Mouse (Mus musculus) hindbrain, postnatal 0 days (tissue): ENCODE results near the gene Lpcat2b. TPM values are rescaled to one million over a fixed set of nuclear protein-coding genes. Genes with fewer than 3 reads are reported as not detected.

ENCODE experiments used
- ATAC-seq: fragments of 200-750 bp; cut with Nextera tagmentation; 2 replicates; pipeline ENCODE4 v1.8.0; 2017; ENCODE audit warnings: mild to moderate bottlenecking, moderate TSS enrichment, moderate library complexity
- DNase-seq: peaks from one replicate; pipeline ENCODE4 v3.0.0-alpha.2; 2015; ENCODE audit warnings: low spot score
- H3K27ac ChIP-seq: fragments of 300-500 bp; sonication (generic); 2 replicates; pipeline ENCODE4 v1.5.1; 2014; ENCODE audit warnings: mild to moderate bottlenecking
- H3K27me3 ChIP-seq: fragments of 300-500 bp; sonication (generic); 2 replicates; pipeline ENCODE4 v1.6.1; 2014; ENCODE audit warnings: low read length, mixed read lengths; ENCODE audit not compliant: insufficient read depth
- H3K36me3 ChIP-seq: fragments of 300-500 bp; sonication (generic); 2 replicates; pipeline ENCODE4 v1.6.1; 2014; ENCODE audit warnings: low read length, mixed read lengths; ENCODE audit not compliant: insufficient read depth
- H3K4me1 ChIP-seq: fragments of 300-500 bp; sonication (generic); 2 replicates; pipeline ENCODE4 v1.6.1; 2014; ENCODE audit warnings: antibody characterized with exemption, low read length, mixed read lengths; ENCODE audit not compliant: insufficient read depth
- H3K4me2 ChIP-seq: fragments of 300-500 bp; sonication (generic); 2 replicates; pipeline ENCODE4 v1.6.1; 2014; ENCODE audit warnings: low read depth, mild to moderate bottlenecking, low read length, moderate library complexity, mixed read lengths
- H3K4me3 ChIP-seq: fragments of 300-500 bp; sonication (generic); 2 replicates; pipeline ENCODE4 v1.5.1; 2014; ENCODE audit warnings: low read length
- H3K9ac ChIP-seq: fragments of 300-500 bp; sonication (generic); replicated peaks from 2 replicates; pipeline ENCODE4 v1.6.1; 2014; ENCODE audit warnings: mild to moderate bottlenecking, low read length, moderate library complexity, mixed read lengths
- H3K9me3 ChIP-seq: fragments of 300-500 bp; sonication (generic); 2 replicates; pipeline ENCODE4 v1.6.1; 2016; ENCODE audit warnings: low read length, mixed read lengths
- CTCF ChIP-seq: IDR thresholded peaks from 2 replicates; pipeline ENCODE4 v1.5.1; 2016; ENCODE audit warnings: antibody characterized with exemption, control low read depth, low read depth
- WGBS: fragments of 180-500 bp; shearing (Covaris S2); extraction: QIAGEN DNeasy Blood & Tissue Kit; methylation state at CpG from one replicate; pipeline ENCODE4 v1.1.7; 2014; 5-methylcytosine and 5-hydroxymethylcytosine counted together
- polyA plus RNA-seq: library from polyadenylated mRNA; unstranded; fragments of >200 nt; fragmentation: Nextera tagmentation; extraction: Ambion mirVana; gene quantifications from 2 replicates; pipeline ENCODE4 v1.2.1, GENCODE M21; 2015
- total RNA-seq: library from RNA; depleted of rRNA; stranded (reverse); fragments of >200 nt; gene quantifications from 2 replicates; pipeline ENCODE4 v1.2.3, GENCODE M21; 2014

The Lpcat2b gene
- total and polyA plus RNA-seq, 2 experiments from 2014 or later: not detected

DNA sequence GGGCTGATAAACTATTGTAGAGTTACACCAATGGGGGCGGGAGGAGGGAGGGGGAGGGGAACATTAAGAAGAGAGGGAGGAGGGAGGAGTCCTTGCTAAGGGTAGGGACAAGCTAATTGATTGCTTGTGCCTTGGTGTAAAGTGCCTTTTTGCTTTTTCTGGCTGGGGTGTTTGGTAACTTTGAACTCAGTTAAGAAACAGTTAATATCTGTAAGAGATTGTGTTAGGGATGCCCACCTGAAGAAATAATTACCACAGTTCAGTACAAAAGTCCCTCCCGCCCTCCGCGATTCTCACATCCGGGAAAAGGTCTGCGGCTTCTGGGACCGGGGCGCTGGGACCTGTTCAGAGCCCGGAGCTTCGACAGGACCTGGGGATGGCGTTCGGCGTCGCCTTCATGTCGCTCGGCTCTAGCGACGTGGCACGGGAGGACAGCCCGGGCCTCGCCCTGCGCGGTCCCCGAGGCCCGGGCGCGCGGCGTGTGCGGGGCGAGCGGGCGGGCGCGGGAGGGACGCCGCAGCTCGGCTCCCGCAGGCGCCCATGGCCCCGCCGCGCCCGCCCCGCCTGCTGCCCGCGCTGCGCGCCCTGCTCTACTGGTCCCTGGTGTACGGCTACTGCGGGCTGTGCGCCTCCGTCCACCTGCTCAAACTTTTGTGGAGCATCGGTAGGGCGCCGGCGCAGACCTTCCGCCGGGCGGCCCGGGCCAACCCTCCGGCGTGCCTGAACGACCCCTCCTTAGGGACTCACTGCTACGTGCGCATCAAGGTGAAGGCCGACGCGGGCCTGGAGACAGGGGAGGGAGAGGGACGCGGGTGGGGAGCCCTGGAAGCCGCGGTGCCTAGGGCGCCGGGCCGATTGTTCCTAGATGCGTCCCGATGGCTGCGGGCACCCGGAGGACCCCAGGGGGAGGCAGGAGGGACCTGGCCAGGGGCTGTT, 28.1 kb upstream of the Lpcat2b start:
- under 1% methylated on average over 71 of the region's 80 CpGs for WGBS
- peak overlapping the region; percentile 58 for H3K9ac ChIP-seq
- H3K4me2 ChIP-seq: peak overlapping the region; percentile 98
- ATAC-seq (peak; percentile 77), DNase-seq (peak; percentile 34)
- H3K4me1 ChIP-seq: no peaks in the 10 kb centered on the region
- no peak overlapping the region for H3K27ac ChIP-seq
- no peaks in the 10 kb centered on the region; the same call in 1 of the 2 replicates for H3K27me3 ChIP-seq
- H3K4me3 ChIP-seq: peak overlapping the region; percentile 71
- no peaks in the 10 kb centered on the region for H3K36me3 ChIP-seq
- TF ChIP-seq CTCF: no peak
- H3K9me3 ChIP-seq: no peaks in the 10 kb centered on the region

DNA sequence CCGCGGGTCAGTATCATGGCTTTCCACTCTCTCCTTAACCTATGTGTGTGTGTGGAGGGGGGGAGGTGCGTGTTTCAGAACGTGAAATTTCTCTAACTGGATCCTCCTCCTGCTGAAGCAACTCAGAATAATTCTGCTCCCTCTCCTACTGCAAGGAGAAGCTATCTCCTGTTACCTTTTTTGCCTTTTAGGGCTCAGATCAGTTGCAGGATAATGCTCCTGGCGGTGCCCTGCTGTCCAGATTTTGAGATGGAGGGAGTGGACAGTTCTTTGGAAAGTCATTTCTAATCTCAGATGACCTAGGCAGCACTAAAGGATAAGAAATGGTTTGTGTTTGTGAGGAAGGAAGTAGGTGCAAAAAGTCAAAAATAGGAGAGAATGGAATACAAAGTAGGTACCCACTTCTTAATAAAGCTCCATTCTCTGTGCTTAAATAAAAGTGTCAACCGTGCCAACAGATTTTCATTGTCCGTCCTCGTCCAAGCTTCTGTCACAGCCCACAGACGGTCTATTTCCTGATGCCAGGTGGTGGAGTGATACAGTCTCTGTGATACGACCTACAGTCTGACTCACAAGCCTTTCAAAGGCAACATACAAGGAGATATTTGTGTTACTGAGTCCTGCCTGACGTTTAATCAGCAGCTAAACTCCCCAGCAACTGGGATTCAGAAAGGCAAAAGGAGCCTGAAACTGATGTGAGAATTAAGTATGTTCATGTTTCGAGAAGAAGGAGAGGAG, 27.2 kb upstream of the Lpcat2b start:
- Histone ChIP-seq H3K4me2 (peak overlapping the region; percentile 98), H3K9me3 (no peaks in the 10 kb centered on the region), H3K27ac (no peak overlapping the region), H3K4me3 (peak overlapping the region; percentile 71), H3K4me1 (no peaks in the 10 kb centered on the region), H3K9ac (peak overlapping the region; percentile 58), H3K36me3 (no peaks in the 10 kb centered on the region), H3K27me3 (no peaks in the 10 kb centered on the region; the same call in 1 of the 2 replicates)
- no peak for TF ChIP-seq CTCF
- DNase-seq (peak; percentile 3), ATAC-seq (no peak)
- 19% methylated on average over 12 of the region's 12 CpGs for WGBS

DNA sequence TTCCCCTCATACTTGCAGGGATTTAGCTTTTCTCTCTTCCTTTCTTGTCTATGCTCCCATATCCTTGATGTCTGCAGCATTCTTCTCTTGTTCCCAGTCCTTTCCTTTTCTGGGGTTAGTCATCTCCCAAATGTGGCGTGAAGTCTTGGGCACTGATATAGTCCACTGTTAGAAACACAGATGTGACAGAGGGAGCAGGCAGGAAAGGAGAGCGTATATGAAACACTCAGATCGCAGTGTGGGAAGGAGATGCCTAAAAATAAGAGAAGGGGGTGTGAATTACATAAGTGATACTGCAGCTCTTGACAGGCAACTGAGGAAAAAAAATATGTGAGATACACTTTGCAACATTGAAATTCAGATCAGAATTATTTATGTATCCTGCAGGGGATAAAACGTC, 26.0 kb upstream of the Lpcat2b start:
- Histone ChIP-seq H3K4me1 (no peaks in the 10 kb centered on the region), H3K4me2 (no peak overlapping the region), H3K27ac (no peak overlapping the region), H3K9me3 (no peaks in the 10 kb centered on the region), H3K27me3 (no peaks in the 10 kb centered on the region; the same call in 1 of the 2 replicates), H3K9ac (no peak overlapping the region), H3K4me3 (no peak overlapping the region), H3K36me3 (no peaks in the 10 kb centered on the region)
- 87% methylated on average over 4 of the region's 4 CpGs for WGBS
- ATAC-seq (no peak), DNase-seq (no peak)
- TF ChIP-seq CTCF: no peak

DNA sequence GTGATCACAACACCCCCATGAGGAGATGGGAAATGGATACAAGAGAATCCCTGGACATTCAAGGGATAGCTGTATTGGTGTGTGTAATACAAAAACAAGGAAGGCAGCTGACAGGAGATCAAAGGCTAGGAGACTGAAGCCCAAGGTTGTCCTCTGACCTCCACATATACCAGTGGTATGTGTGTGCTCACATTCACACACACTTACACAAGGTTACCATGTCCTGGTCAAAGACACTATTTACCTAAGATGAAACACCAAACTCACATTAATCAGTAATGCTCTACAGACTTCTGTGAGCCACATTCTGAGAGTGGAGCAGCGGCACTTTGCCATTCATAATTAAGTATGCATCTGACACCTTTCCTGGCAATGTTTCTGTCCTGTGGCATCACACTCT, 21.0 kb upstream of the Lpcat2b start:
- no peak overlapping the region for H3K27ac ChIP-seq
- no peak for TF ChIP-seq CTCF
- no peaks in the 10 kb centered on the region for H3K4me1 ChIP-seq
- WGBS: 85% methylated on average over 1 of the region's 1 CpGs
- no peaks in the 10 kb centered on the region for H3K36me3 ChIP-seq
- H3K9me3 ChIP-seq: no peaks in the 10 kb centered on the region
- DNase-seq: no peak
- no peak overlapping the region for H3K4me3 ChIP-seq
- no peak overlapping the region for H3K4me2 ChIP-seq
- ATAC-seq: no peak
- H3K27me3 ChIP-seq: no peaks in the 10 kb centered on the region
- no peak overlapping the region for H3K9ac ChIP-seq

DNA sequence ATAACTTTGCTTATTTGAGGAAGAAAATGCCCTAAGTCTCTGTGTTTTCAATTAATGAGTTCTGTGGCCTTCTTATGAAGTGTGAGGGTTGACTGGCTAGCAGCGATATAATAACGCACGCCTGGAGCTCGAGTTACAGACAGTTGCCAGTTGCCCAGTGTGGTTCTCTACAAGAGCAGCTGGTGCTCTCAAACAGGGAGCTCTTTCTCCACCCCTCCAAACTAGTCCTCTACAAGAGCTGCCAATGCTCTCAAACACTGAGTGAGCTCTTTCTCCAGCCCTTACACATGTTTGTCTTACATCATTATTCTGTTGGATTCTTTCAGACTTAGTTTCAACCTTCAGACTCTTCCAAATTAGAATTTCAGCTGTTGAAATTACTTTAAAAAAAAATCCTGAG, 20.0 kb upstream of the Lpcat2b start:
- Histone ChIP-seq H3K9me3 (no peaks in the 10 kb centered on the region), H3K27ac (no peak overlapping the region), H3K27me3 (no peaks in the 10 kb centered on the region), H3K4me1 (no peaks in the 10 kb centered on the region), H3K36me3 (no peaks in the 10 kb centered on the region), H3K4me2 (no peak overlapping the region), H3K9ac (no peak overlapping the region), H3K4me3 (no peak overlapping the region)
- no peak for TF ChIP-seq CTCF
- DNase-seq (peak; percentile 19), ATAC-seq (no peak)
- WGBS: 46% methylated on average over 4 of the region's 4 CpGs

DNA sequence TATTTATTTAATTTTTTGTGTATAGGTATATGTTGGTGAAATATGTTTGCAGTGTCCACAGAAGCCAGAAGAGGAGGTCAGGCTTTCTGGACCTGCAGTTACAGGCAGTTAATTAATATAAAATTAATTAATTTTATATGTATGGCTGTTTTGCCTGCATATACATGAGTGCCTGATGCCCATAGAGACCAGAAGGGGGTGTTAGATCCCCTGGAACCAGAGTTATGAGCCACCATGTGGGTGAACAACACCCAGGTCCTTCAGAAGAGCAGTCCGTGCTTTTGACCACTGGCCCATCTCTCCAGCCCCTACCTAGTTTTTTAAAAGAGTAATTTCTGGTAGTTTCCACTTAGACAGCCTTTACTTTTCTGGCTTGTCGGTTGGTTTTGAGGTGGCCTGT, 19.1 kb upstream of the Lpcat2b start:
- no peak for TF ChIP-seq CTCF
- DNase-seq (no peak), ATAC-seq (no peak)
- WGBS: 89% methylated on average over 2 of the region's 2 CpGs
- H3K4me2 ChIP-seq: no peak overlapping the region
- H3K4me1 ChIP-seq: no peaks in the 10 kb centered on the region
- H3K4me3 ChIP-seq: no peak overlapping the region
- no peaks in the 10 kb centered on the region for H3K27me3 ChIP-seq
- no peak overlapping the region for H3K9ac ChIP-seq
- no peaks in the 10 kb centered on the region for H3K36me3 ChIP-seq
- no peaks in the 10 kb centered on the region for H3K9me3 ChIP-seq
- H3K27ac ChIP-seq: no peak overlapping the region
